Mouse (Mus musculus) lung, postnatal 10 days (tissue): ENCODE measurements at regions not wholly inside any gene's neighbourhood (a gene's known extent, or its start where the extent isn't known, plus 50 kb on each side); places are given as distances from the start of the nearest gene placed in this dataset.

Experiments used
- DNase-seq: peaks from one replicate; pipeline ENCODE4 v3.0.0; 2021

- DNase-seq, result peak; percentile 40
Observed at GRCm38 (mm10) chr6:36004701-36005100, 383.2 kb upstream of the Chrm2 start.

DNA sequence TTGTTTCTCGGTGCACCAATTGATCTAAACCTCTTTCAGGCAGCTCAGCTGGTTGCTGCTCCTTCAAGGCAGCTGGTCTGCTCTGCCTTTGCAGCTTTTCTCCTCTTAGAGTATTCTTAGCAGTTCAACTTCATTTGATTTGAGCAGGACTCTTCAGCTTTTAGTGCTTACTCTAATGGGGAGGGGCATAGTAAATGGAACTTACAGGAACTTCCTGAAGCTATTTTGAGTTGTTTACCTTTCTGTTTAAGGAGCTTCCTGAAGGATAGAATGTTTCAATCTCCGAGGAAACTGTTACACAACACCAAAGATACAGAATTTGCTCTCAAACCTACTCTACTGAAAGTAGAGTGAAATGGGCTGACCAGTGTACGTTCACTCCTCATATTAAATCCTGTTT lies 385.8 kb upstream of the Chrm2 start:
- DNase-seq, result no peak

DNA sequence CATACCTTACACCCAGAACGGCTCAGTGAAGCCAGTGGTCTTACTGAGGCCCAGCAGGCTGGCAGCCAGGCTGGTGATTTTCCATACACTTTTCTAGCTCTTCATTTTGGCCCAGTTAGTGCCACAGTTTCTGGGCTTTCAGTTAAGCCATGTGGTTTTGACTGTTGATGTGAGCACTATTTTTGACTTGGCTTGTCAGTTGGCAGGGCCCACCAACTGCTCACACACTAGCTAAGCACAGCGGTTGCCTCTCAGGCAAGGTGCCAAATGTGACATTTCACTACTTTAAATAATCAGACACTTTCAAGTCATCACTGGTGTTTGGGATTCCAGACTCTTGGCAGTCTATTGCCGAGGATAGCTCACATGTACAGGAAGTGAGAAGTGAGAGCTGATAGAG lies 399.0 kb upstream of the Chrm2 start:
- DNase-seq, result peak; percentile 81

GRCm38 (mm10) chr6:35940071-35940470 lies 400.4 kb upstream of the Mtpn start:
- no peak for DNase-seq

- DNase-seq, result no peak
Observed at GRCm38 (mm10) chr6:35924189-35924588, 384.5 kb upstream of the Mtpn start.

DNA sequence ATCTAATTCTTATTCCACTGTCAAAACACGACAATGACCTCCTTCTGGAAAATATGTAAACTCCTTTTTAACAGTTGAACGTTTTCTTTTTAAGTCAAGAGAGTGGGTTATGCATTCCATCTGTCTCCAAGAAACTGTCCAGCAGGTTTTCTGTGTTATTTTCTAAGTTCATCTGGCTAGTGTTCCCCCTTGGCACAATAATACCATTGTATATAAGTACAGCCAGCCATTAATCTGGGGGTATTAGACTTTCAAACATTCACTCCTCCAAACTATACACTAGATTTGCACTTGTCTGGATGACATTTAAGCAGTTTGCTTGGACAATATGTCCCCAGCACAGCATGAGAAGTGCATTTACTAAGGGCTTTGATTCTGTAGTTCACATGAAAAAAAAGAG lies 358.3 kb upstream of the Mtpn start:
- DNase-seq, result no peak

- DNase-seq, result no peak
Observed at GRCm38 (mm10) chr6:35895692-35896091, 356.0 kb upstream of the Mtpn start.

DNA sequence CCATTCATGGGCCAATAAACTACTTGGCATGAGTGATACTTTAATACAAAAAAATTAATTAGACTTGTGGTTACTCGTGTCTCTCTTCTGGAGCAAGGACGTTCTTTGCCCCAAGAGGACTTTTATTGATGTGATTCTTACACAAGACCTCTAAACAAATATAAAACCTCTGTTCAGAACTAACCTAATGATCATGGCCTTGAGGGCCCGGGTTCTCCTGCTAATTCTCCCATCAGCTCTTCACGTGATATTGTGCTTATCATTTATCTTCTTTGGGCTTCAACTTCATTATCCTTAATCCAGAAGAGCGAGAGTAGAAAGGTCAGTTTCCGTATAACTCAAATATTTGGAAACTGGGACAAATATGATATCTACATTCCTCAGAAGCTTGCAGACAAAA lies 335.0 kb upstream of the Mtpn start:
- DNase-seq, result no peak

DNA sequence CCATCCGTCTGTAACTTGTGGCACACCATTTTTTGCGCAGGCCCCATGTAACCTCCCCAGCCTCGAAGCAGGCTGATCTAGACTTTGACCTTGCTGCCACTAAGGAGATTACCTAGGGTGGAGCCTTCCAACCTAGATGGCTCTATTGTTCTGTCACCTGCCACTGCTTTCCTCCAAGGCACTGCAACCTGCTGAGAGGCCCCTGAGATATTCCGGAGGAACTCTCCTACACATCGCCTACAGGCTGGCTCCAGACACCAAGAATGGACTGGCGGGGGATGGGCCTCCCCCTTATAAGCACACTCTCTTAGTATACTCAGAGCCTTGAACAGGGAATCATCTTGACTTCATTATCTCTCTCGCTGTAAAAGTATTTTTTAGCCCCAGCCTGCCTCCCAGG lies 331.7 kb upstream of the Mtpn start:
- DNase-seq, result no peak

DNA sequence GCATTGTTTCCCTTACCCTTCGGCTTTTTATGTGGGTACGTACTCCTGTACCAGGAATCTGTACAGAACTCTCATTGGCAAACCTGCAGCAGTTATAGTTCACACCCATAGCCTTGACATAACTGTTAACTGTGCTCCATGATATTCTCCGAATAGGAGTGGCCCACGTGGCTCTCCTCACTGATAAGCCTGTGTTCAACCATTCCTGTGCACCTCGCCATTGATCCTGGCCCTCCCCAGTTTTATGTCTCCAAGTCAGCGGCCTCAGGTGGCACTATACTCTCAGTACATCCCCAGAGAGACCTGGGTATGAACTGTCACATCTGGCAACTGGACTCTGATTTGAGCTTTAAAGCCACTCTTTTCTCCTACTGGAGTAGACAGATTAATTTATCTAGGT lies 324.5 kb upstream of the Mtpn start:
- no peak for DNase-seq

DNA sequence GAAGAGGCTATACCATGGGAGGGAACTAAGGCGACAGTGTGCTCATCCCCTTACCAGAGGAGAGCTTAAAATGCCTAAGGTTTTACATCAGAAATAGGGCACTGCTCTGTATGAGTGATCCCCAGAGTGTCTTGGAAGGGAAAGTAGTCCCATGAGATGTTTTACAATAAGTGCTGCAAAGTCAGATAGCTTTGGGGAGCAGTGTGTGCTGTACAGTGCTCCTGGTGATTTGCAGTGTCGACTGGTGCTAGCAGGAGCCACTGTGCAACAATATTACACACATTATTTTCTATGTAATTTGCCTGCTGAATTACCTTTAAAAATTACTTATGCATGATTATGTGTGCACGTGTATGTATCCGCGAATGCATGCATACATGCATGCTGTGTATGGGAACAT lies 314.3 kb upstream of the Mtpn start:
- DNase-seq, result no peak

GRCm38 (mm10) chr6:35816657-35817056 lies 277.0 kb upstream of the Mtpn start:
- no peak for DNase-seq

- DNase-seq, result no peak
Observed at GRCm38 (mm10) chr6:35814476-35814875, 274.8 kb upstream of the Mtpn start.

DNA sequence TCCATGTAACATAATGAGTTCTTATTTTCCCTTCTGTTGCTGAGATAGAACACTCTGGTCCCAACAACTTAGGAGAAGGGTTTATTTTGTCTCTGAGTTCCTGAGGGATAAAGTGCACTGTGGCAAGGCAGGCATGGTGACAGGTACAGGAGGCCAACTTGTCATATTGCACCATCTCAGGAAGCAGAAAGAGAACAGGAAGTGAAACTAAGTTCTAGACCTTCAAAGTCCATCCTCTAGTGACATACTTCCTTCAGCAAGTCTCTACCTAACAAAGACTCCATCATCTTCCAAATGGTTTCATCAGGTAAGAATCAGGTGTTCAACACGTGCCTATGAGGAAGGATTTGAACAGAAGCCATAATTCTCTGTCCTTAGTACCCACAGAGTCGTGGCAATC lies 266.1 kb upstream of the Mtpn start:
- DNase-seq, result no peak

GRCm38 (mm10) chr6:35804041-35804440 lies 264.4 kb upstream of the Mtpn start:
- no peak for DNase-seq

GRCm38 (mm10) chr6:35779706-35780105 lies 240.0 kb upstream of the Mtpn start:
- DNase-seq, result no peak

- DNase-seq, result no peak
Observed at GRCm38 (mm10) chr6:35770907-35771306, 231.2 kb upstream of the Mtpn start.

DNA sequence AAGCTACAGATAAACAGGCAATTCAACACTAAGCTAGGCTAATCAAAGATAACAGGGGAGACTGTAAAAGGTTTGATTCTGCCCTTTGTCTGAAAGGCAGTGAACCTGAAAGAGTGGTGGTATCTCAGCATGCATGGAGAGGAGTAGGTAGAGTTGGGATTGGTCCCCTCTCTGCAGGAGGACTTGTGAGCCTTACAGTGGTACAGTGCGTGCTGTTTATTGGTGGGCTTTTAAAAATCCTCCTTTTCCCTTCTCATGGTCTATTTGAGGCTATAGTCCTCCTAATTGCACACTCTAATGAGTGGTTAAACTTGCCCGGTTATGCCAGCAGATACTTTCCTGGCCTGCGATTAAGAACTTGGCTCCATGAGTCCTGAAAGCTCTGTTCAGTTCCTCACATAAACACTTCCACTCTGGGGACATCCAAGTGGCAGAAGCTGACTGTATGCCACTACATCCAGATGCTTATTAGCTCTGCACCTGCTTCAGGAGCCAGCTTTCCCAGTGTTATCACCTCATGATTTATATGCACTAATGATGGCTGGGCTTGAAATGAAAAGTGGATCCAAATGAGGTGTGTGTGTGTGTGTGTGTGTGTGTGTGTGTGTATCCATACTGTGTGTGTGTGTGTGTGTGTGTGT lies 220.0 kb upstream of the Mtpn start:
- no peak for DNase-seq

GRCm38 (mm10) chr6:35746034-35746433 lies 206.3 kb upstream of the Mtpn start:
- DNase-seq, result no peak

DNA sequence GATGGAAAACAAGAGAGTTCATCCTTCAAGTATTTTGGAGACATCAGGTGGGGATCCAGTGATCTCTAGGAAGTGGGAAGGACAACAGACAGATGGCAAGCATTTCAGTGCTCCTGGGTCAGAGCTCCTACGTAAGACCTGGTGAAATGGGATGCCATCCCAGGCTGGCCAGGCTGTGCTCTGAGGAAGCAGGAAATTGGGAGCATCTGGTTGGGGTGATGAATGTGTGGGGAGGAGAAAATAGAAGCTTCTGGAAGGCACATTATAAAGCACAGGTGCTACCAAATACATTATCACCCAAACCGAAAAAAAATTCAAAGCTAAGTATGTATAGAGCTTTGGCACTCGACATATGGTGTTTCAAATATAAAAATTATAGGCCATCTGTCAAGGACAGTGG lies 165.9 kb upstream of the Mtpn start:
- DNase-seq, result no peak

- DNase-seq, result no peak
Observed at GRCm38 (mm10) chr6:35667062-35667461, 127.4 kb upstream of the Mtpn start.

DNA sequence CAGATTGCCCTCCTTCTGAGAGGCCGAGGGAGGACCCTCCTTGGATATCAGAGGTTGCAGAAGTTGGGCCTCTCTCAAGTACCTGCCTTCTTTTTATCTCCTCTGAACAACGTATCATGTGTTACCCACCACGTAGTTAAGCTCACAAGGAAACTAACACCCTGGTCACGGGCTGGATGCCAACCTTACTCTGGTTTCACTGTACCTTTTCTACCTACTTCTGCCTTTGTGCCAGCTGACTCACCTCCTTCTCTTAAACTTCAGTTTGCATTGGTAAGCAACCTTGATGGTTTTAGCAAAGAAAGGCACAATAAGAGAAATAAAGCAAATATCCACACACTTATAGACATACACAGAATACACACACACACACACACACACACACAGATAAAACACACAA lies 111.7 kb upstream of the Mtpn start:
- peak; percentile 9 for DNase-seq

DNA sequence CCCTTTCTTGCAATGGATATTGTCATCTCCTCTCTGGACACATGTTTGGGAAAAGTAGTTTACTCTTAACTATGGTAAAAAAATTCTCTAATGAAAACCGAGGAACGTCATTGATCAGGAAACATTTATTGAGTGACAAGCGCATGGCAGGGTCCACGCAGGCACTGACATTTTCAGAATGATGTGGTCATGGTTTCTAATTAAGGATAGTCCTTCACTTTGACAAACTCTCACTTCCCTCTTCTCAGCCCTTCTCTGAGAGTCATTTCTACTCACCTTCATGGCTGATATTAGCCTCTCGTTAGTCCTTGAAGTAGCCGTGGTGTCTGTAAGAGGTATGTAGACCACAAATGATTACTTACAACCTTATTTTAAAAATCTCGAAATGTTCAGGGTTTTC lies 105.5 kb upstream of the Mtpn start:
- no peak for DNase-seq

DNA sequence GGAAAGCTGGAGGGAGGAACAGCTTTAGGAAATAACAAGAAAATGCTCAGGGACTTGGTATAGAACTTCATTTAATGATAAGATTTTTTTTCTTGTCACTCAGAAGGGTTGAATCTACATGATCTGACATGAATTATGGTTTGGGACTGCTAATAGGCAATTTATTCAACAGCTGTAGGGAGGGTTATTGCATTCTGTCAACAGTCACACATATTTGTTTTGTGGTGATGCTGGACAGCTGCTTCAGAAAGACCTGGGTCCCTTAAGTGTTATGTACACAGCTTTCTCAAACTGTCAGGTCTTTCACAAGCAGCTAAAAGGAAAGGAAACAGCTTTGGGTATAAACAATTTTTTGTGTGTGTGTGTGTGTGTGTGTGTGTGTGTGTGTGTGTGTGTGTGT lies 101.0 kb upstream of the Mtpn start:
- peak; percentile 5 for DNase-seq

DNA sequence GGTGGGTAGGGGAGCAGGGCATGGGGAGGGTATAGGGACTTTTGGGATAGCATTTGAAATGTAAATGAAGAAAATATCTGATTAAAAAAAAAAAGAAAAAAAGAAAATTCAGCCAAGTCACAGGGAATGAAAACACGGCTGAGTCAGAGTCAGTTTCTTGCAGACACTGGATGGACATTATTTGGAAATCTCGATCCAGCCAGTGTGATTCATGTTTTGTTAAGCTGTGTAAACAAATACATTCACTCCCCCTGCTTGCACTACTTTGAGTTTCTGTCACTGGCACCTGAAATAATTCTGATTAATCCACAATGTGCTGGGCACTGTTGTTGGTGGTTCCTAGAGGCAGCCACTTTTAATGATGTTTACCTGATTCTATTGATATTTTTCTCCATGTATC lies 68.6 kb upstream of the Mtpn start:
- DNase-seq, result no peak

- DNase-seq, result no peak
Observed at GRCm38 (mm10) chr6:35605100-35605499, 65.4 kb upstream of the Mtpn start.
